Mouse (Mus musculus): Measurements from ENCODE around the gene Ppp1r1b. TPM values are rescaled to one million over a fixed set of nuclear protein-coding genes. Genes with fewer than 3 reads are reported as not detected.

The Ppp1r1b gene
- total and polyA plus RNA-seq, 3 experiments: 0.08 TPM; not detected in 2

GRCm38 (mm10) chr11:98388282-98388681 lies 40.1 kb downstream of the Ppp1r1b start:
- no peaks in the 10 kb centered on the region for H3K79me2 ChIP-seq (replicated peaks; ENCODE audit: control insufficient read depth, extremely low read depth, insufficient read depth, poor library complexity, severe bottlenecking)
- H3K4me3 ChIP-seq (replicated peaks in 1 of 3; ENCODE audit: low read depth in 2 of 3, low read length in 2 of 3, poor library complexity in 1 of 3): no peak overlapping the region
- DNase-seq (ENCODE audit: extremely low read depth): no peak
- H3K27ac ChIP-seq (ENCODE audit: insufficient read depth, low read depth): no peak overlapping the region
- H3K9me3 ChIP-seq (replicated peaks; ENCODE audit: low read length): no peaks in the 10 kb centered on the region
- in situ Hi-C loops (cut with MboI; ENCODE audit: low pct_ligation_motif_present, low pct_unique_long_range_greater_than_20kb, low sequenced_read_pairs) (no loop called here), dilution Hi-C loops (cut with MboI; ENCODE audit: extremely low pct_ligation_motif_present, extremely low pct_unique_long_range_greater_than_20kb, low sequenced_read_pairs) (no loop called here)
- H3K4me1 ChIP-seq (ENCODE audit: control insufficient read depth in 1 of 2, insufficient read depth in 2 of 2): peaks cover 2 to 39% of the 10 kb centered on the region in 2 experiments
- peaks cover 7% of the 10 kb centered on the region for H3K27me3 ChIP-seq (replicated peaks)
- H3K9ac ChIP-seq (ENCODE audit: insufficient read depth, low read depth): no peak overlapping the region
- H3K36me3 ChIP-seq (replicated peaks in 1 of 2; ENCODE audit: control insufficient read depth in 1 of 2, insufficient read depth in 1 of 2, low read length in 1 of 2): peaks cover 0 to 12% of the 10 kb centered on the region in 2 experiments
- no peak overlapping the region for H3K4me2 ChIP-seq (ENCODE audit: insufficient read depth, low read depth, poor library complexity, severe bottlenecking)
- TF ChIP-seq ZNF384 (IDR thresholded peaks at IDR 0.05; ENCODE audit: low read depth, low read length): no peak
- TF ChIP-seq ELF1 (IDR thresholded peaks at IDR 0.05; ENCODE audit: low read depth, low read length): no peak
- no peak for TF ChIP-seq E2F4 (IDR thresholded peaks at IDR 0.05; ENCODE audit: insufficient replicate concordance, low read depth, low read length)
- no peak for TF ChIP-seq SIN3A (IDR thresholded peaks at IDR 0.05; ENCODE audit: low read length)
- no peak for TF ChIP-seq JUND (conservative IDR thresholded peaks at IDR 0.05; ENCODE audit: low read depth, low read length)
- TF ChIP-seq USF1 (IDR thresholded peaks at IDR 0.05; ENCODE audit: low read depth, low read length): no peak
- TF ChIP-seq JUN (IDR thresholded peaks at IDR 0.05; ENCODE audit: insufficient read depth, low read depth, low read length): no peak
- TF ChIP-seq NELFE (IDR thresholded peaks at IDR 0.05; ENCODE audit: low read depth, low read length): no peak
- TF ChIP-seq RAD21 (IDR thresholded peaks at IDR 0.05; ENCODE audit: low read depth, low read length): no peak
- TF ChIP-seq ETS1 (conservative IDR thresholded peaks at IDR 0.05; ENCODE audit: low read depth, low read length): no peak

GRCm38 (mm10) chr11:98389221-98389780 lies 41.1 kb downstream of the Ppp1r1b start:
- TF ChIP-seq POLR2A (IDR thresholded peaks at IDR 0.05; ENCODE audit: low read depth, low read length): no peak
- no peak for TF ChIP-seq MAZ (IDR thresholded peaks at IDR 0.05; ENCODE audit: low read depth, low read length)
- peak in 1 of 2 experiments; percentile 88; a peak in 2 of 4 replicates for TF ChIP-seq CTCF (conservative IDR thresholded peaks at IDR 0.05 in 1 of 2, IDR thresholded peaks at IDR 0.05 in 1 of 2; ENCODE audit: low read depth in 2 of 2, low read length in 2 of 2)
- no peak for TF ChIP-seq ZMIZ1 (IDR thresholded peaks at IDR 0.05; ENCODE audit: low read depth, low read length)
- peak; percentile 62 for TF ChIP-seq SMC3 (IDR thresholded peaks at IDR 0.05; ENCODE audit: low read depth, low read length)
- TF ChIP-seq POLR2AphosphoS2 (IDR thresholded peaks at IDR 0.05; ENCODE audit: low read depth, low read length): no peak
- TF ChIP-seq RAD21 (IDR thresholded peaks at IDR 0.05; ENCODE audit: low read depth, low read length): peak; percentile 77
- TF ChIP-seq NELFE (IDR thresholded peaks at IDR 0.05; ENCODE audit: low read depth, low read length): no peak
- TF ChIP-seq PAX5 (IDR thresholded peaks at IDR 0.05; ENCODE audit: low read length): no peak
- TF ChIP-seq MAX (IDR thresholded peaks at IDR 0.05; ENCODE audit: low read length): no peak
- no peak for TF ChIP-seq SIN3A (IDR thresholded peaks at IDR 0.05; ENCODE audit: low read length)
- no peak for TF ChIP-seq IRF4 (IDR thresholded peaks at IDR 0.05; ENCODE audit: low read depth, low read length)
- TF ChIP-seq MXI1 (IDR thresholded peaks at IDR 0.05; ENCODE audit: low read depth, low read length): no peak
- in situ Hi-C loops (cut with MboI; ENCODE audit: low pct_ligation_motif_present, low pct_unique_long_range_greater_than_20kb, low sequenced_read_pairs): no loop called here
- H3K27me3 ChIP-seq (replicated peaks): peaks cover 7% of the 10 kb centered on the region

More at GRCm38 (mm10) chr11:98389221-98389780, 41.1 kb downstream of the Ppp1r1b start:
- Histone ChIP-seq H3K4me1 (ENCODE audit: control insufficient read depth in 1 of 2, insufficient read depth in 2 of 2) (peaks cover 12 to 49% of the 10 kb centered on the region in 2 experiments), H3K9me3 (replicated peaks; ENCODE audit: low read length) (no peaks in the 10 kb centered on the region), H3K36me3 (replicated peaks in 1 of 2; ENCODE audit: control insufficient read depth in 1 of 2, insufficient read depth in 1 of 2, low read length in 1 of 2) (peaks cover 0 to 6% of the 10 kb centered on the region in 2 experiments), H3K4me2 (ENCODE audit: insufficient read depth, low read depth, poor library complexity, severe bottlenecking) (no peak overlapping the region), H3K9ac (ENCODE audit: insufficient read depth, low read depth) (no peak overlapping the region), H3K79me2 (replicated peaks; ENCODE audit: control insufficient read depth, extremely low read depth, insufficient read depth, poor library complexity, severe bottlenecking) (no peaks in the 10 kb centered on the region), H3K4me3 (replicated peaks in 1 of 3; ENCODE audit: low read depth in 2 of 3, low read length in 2 of 3, poor library complexity in 1 of 3) (no peak overlapping the region), H3K27ac (ENCODE audit: insufficient read depth, low read depth) (no peak overlapping the region)
- DNase-seq (ENCODE audit: extremely low read depth): peak; percentile 48
- dilution Hi-C loops (cut with MboI; ENCODE audit: extremely low pct_ligation_motif_present, extremely low pct_unique_long_range_greater_than_20kb, low sequenced_read_pairs): no loop called here

Data from CH12.LX (cell line).